In the genomic region with DNA sequence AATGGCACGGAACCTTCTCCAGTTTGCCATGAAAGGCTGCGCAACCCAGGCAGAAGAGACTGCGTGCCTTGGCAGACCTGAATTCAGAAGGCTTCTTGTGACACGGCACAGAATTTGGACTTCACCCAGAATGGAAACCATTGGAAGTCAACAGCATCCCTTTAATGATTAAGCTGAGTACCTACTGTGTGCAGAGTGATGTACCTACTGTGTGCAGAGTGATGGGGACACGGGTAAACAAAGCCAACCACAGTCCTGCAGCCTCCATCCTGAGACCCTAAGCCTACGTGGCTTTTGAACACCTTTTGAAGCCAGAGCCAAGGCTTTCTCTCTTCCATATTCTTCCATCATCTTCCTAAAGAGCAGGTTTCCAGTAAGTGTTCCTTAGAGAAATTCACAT, we compare ENCODE assay signal across 17 mouse cellular contexts.
"Had no signal": no experiment of that assay in that cellular context is flagged by ENCODE, and none has a peak within 500 bp of the region (broad histone marks: within the 10 kb centered on the region; RNA-seq: fewer than 3 reads in every experiment).

No protein-coding gene starts in this region.

- H3K36me3 ChIP-seq: neural tube, embryonic 12.5 days; stomach, embryonic 15.5 days had no signal

- H3K4me3 ChIP-seq: neural tube, embryonic 12.5 days; neural tube, embryonic 13.5 days; neural tube, embryonic 15.5 days; stomach, embryonic 15.5 days had no signal

- H3K9ac ChIP-seq: neural tube, embryonic 12.5 days; neural tube, embryonic 13.5 days; neural tube, embryonic 15.5 days; stomach, embryonic 15.5 days had no signal

- H3K4me1 ChIP-seq: neural tube, embryonic 12.5 days; neural tube, embryonic 13.5 days; neural tube, embryonic 15.5 days; stomach, embryonic 15.5 days had no signal

- H3K4me2 ChIP-seq: neural tube, embryonic 12.5 days; neural tube, embryonic 13.5 days; neural tube, embryonic 15.5 days; stomach, embryonic 15.5 days had no signal

- H3K27me3 ChIP-seq: neural tube, embryonic 12.5 days; neural tube, embryonic 13.5 days; neural tube, embryonic 15.5 days; stomach, embryonic 15.5 days had no signal

- H3K27ac ChIP-seq: neural tube, embryonic 12.5 days; neural tube, embryonic 13.5 days; neural tube, embryonic 15.5 days; stomach, embryonic 15.5 days; stomach, postnatal 0 days had no signal

- H3K9me3 ChIP-seq: neural tube, embryonic 12.5 days; neural tube, embryonic 13.5 days; neural tube, embryonic 15.5 days; stomach, embryonic 15.5 days had no signal

- DNase-seq: retina, postnatal 1 day; right cerebral cortex, adult 18-20 months; right cerebral cortex, postnatal 14 days; right cerebral cortex, postnatal 25 days; right cerebral cortex, postnatal 4 days; spleen, adult 18-20 months; thymus, adult 18-20 months; thymus, adult 2 months; thymus, postnatal 14 days; thymus, postnatal 25 days; thymus, postnatal 36 days; thymus, postnatal 4 days had no signal
